ENCODE assay signal across 8 mouse cellular contexts in the genomic region with DNA sequence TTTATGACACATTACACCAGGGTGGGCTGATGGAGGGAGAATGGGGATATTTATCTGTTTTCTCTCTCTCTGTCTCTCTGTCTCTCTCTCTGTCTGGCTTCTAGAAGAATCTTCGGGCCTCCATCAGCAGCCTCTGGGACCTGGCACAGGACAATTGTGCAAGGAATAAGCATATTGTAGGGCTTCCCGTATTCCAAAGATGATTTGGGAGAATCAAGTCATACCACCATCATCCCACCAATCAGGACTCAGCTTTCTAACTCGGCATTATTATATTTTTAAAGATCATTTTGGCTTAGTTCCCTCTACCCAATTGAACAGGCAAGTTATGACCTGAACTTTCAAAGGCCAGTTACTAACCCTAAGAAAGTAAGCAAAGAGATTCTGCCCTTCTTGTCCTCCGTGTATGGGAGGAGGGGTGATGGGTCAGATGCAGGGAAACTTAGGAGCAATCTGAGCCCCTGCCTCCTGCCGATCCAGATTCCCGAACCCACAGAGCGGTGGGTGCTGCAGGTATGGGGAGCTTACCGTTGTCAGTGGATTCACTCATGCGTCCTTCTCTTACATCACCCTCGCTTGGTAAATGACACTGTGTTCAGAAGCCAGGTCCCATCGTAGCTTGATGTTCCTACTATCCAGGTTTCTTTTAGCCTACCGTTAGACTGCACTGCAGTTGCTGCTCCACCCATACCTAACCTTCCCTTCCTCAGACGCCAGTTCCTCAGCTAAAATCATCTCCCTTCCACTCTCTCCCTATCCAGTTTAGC. TPM values are rescaled to one million over a fixed set of nuclear protein-coding genes. Genes with fewer than 3 reads are reported as not detected.
DNase-seq lines count a peak whose midpoint lies in the region; ATAC-seq lines count a peak whose summit lies in the region.

No protein-coding gene starts in this region.

- peak overlapping the region; percentile 98 for H3K4me3 ChIP-seq in lung, embryonic 16.5 days (ENCODE audit: low read length)
- peak overlapping the region; percentile 99 for H3K4me3 ChIP-seq in intestine, embryonic 16.5 days (ENCODE audit: low read length)
- peak overlapping the region; percentile 100 for H3K4me3 ChIP-seq in neural tube, embryonic 15.5 days (replicated peaks)

- peak; percentile 64 for DNase-seq in cerebellum, adult 9-10 months
- DNase-seq in cerebellum, adult 18-20 months = no peak
- DNase-seq in lung, postnatal 4 days = no peak
- DNase-seq in gastrocnemius, postnatal 14 days = no peak
- DNase-seq in kidney, postnatal 36 days = no peak

- H3K9ac ChIP-seq in lung, embryonic 16.5 days (ENCODE audit: low read length) = peak overlapping the region; percentile 95; the same call in 1 of the 2 replicates
- peak overlapping the region; percentile 48; the same call in 1 of the 2 replicates for H3K9ac ChIP-seq in intestine, embryonic 16.5 days (ENCODE audit: low read depth, low read length)
- H3K9ac ChIP-seq in neural tube, embryonic 15.5 days (replicated peaks) = peak overlapping the region; percentile 99

- H3K9me3 ChIP-seq in lung, embryonic 16.5 days (ENCODE audit: control insufficient read depth, low read length) = no peaks in the 10 kb centered on the region
- no peaks in the 10 kb centered on the region for H3K9me3 ChIP-seq in intestine, embryonic 16.5 days (ENCODE audit: control insufficient read depth, low read length)
- no peaks in the 10 kb centered on the region for H3K9me3 ChIP-seq in neural tube, embryonic 15.5 days (replicated peaks)

- no peak overlapping the region for H3K27ac ChIP-seq in lung, embryonic 16.5 days (ENCODE audit: low read length)
- H3K27ac ChIP-seq in intestine, embryonic 16.5 days (ENCODE audit: low read length) = no peak overlapping the region
- H3K27ac ChIP-seq in neural tube, embryonic 15.5 days (replicated peaks) = no peak overlapping the region

- peak overlapping the region; percentile 61 for H3K4me2 ChIP-seq in lung, embryonic 16.5 days (ENCODE audit: low read depth, low read length)
- H3K4me2 ChIP-seq in intestine, embryonic 16.5 days (ENCODE audit: low read depth, low read length) = peak overlapping the region; percentile 90
- H3K4me2 ChIP-seq in neural tube, embryonic 15.5 days = peak overlapping the region; percentile 87

- H3K27me3 ChIP-seq in lung, embryonic 16.5 days (ENCODE audit: control insufficient read depth, insufficient read depth, low read depth, low read length) = no peaks in the 10 kb centered on the region
- H3K27me3 ChIP-seq in intestine, embryonic 16.5 days (replicated peaks; ENCODE audit: control insufficient read depth, insufficient read depth, low read length) = no peaks in the 10 kb centered on the region
- H3K27me3 ChIP-seq in neural tube, embryonic 15.5 days (replicated peaks) = peaks cover 12% of the 10 kb centered on the region; the same call in 1 of the 2 replicates

- intact Hi-C loops in gastrocnemius, postnatal 14 days (cut with DNase I; ENCODE audit: low total_unique reads) = no loop called here

- H3K4me1 ChIP-seq in lung, embryonic 16.5 days (replicated peaks; ENCODE audit: control insufficient read depth, insufficient read depth, low read length) = peaks cover 16% of the 10 kb centered on the region
- H3K4me1 ChIP-seq in intestine, embryonic 16.5 days (ENCODE audit: control insufficient read depth, insufficient read depth, low read length) = peaks cover 19% of the 10 kb centered on the region
- peaks cover 56% of the 10 kb centered on the region for H3K4me1 ChIP-seq in neural tube, embryonic 15.5 days

- no peaks in the 10 kb centered on the region for H3K36me3 ChIP-seq in lung, embryonic 16.5 days (ENCODE audit: control insufficient read depth, insufficient read depth, low read length)
- no peaks in the 10 kb centered on the region for H3K36me3 ChIP-seq in intestine, embryonic 16.5 days (ENCODE audit: control insufficient read depth, insufficient read depth, low read length)
- no peaks in the 10 kb centered on the region for H3K36me3 ChIP-seq in neural tube, embryonic 15.5 days

- 49% methylated on average over 13 of the region's 13 CpGs for WGBS in lung, embryonic 16.5 days
- WGBS in intestine, embryonic 16.5 days = 54% methylated on average over 13 of the region's 13 CpGs
- 55% methylated on average over 13 of the region's 13 CpGs for WGBS in neural tube, embryonic 15.5 days

- ATAC-seq in lung, embryonic 16.5 days (ENCODE audit: low read depth) = no peak
- ATAC-seq in intestine, embryonic 16.5 days = peak; percentile 5
- peak; percentile 20 for ATAC-seq in neural tube, embryonic 15.5 days (ENCODE audit: low FRiP score)

RNA-seq across cellular contexts. Expression of a gene that starts 0.8 kb away (rescaled TPM):
- 40.4 and 41.9 TPM in 2 replicates for polyA plus RNA-seq in lung, embryonic 16.5 days (2015; fragmentation: Nextera tagmentation; extraction: Ambion mirVana)
- polyA plus RNA-seq in intestine, embryonic 16.5 days (2015; fragmentation: Nextera tagmentation; extraction: Ambion mirVana) = 32.5 and 36.1 TPM in 2 replicates
- 71.1 and 72.5 TPM in 2 replicates for polyA plus RNA-seq in neural tube, embryonic 15.5 days (2015; fragmentation: Nextera tagmentation; extraction: Ambion mirVana)
- 10 to 100 TPM; 63.0 to 69.7 TPM for total RNA-seq in gastrocnemius, postnatal 14 days (2021)

Comparison
In these comparisons a context has a peak if more than half of its experiments do, and no peak if none do; other contexts are left out.
1. H3K9ac ChIP-seq: peak in every context shown above with its lines; median percentile 99 in neural tube, embryonic 15.5 days; 95 in lung, embryonic 16.5 days; 48 in intestine, embryonic 16.5 days.